Mouse (Mus musculus): Measurements from ENCODE around the gene Ccdc85c.

- TF ChIP-seq POLR2A (IDR thresholded peaks at IDR 0.05; ENCODE audit: extremely low read depth, insufficient read depth, low read length) (no peak), CTCF (IDR thresholded peaks at IDR 0.05; ENCODE audit: extremely low read depth, insufficient read depth, low read length) (no peak)
Measured at GRCm38 (mm10) chr12:108317201-108317738, 42.0 kb upstream of the Ccdc85c start.
